Mouse (Mus musculus) hindbrain, embryonic 16.5 days (tissue): ENCODE measurements around the gene F830045P16Rik. TPM values are rescaled to one million over a fixed set of nuclear protein-coding genes. Genes with fewer than 3 reads are reported as not detected.
A peak's percentile ranks its signal among the peaks of the same experiment; 100 is the strongest.

ENCODE experiments used
- ATAC-seq: fragments of 200-750 bp; cut with Nextera tagmentation; 2 replicates; pipeline ENCODE4 v1.8.0; 2017; ENCODE audit warnings: moderate TSS enrichment, moderate library complexity
- H3K27ac ChIP-seq: fragments of 300-500 bp; sonication (generic); 2 replicates; pipeline ENCODE4 v1.5.1; 2014; ENCODE audit warnings: low read depth, mild to moderate bottlenecking, control low read depth, low read length, moderate library complexity
- H3K27me3 ChIP-seq: fragments of 300-500 bp; sonication (generic); replicated peaks from 2 replicates; pipeline ENCODE4 v1.6.1; 2014; ENCODE audit warnings: low read length; ENCODE audit not compliant: control insufficient read depth, insufficient read depth
- H3K36me3 ChIP-seq: fragments of 300-500 bp; sonication (generic); 2 replicates; pipeline ENCODE4 v1.6.1; 2014; ENCODE audit warnings: mild to moderate bottlenecking, low read length, moderate library complexity, mixed read lengths; ENCODE audit not compliant: control insufficient read depth, insufficient read depth
- H3K4me1 ChIP-seq: fragments of 300-500 bp; sonication (generic); 2 replicates; pipeline ENCODE4 v1.6.1; 2014; ENCODE audit warnings: low read depth, low read length; ENCODE audit not compliant: control insufficient read depth, insufficient read depth
- H3K4me2 ChIP-seq: fragments of 300-500 bp; sonication (generic); 2 replicates; pipeline ENCODE4 v1.6.1; 2014; ENCODE audit warnings: mild to moderate bottlenecking, low read length, control low read depth, moderate library complexity
- H3K4me3 ChIP-seq: fragments of 300-500 bp; sonication (generic); 2 replicates; pipeline ENCODE4 v1.5.1; 2014; ENCODE audit warnings: mild to moderate bottlenecking, low read length, control low read depth, moderate library complexity
- H3K9ac ChIP-seq: fragments of 300-500 bp; sonication (generic); 2 replicates; pipeline ENCODE4 v1.6.1; 2014; ENCODE audit warnings: low read depth, mild to moderate bottlenecking, control low read depth, low read length, moderate library complexity
- H3K9me3 ChIP-seq: fragments of 300-500 bp; sonication (generic); 2 replicates; pipeline ENCODE4 v1.6.1; 2014; ENCODE audit warnings: mild to moderate bottlenecking, low read length, moderate library complexity; ENCODE audit not compliant: control insufficient read depth
- WGBS: fragments of 180-500 bp; shearing (Covaris S2); extraction: QIAGEN DNeasy Blood & Tissue Kit; methylation state at CpG from one replicate; pipeline ENCODE4 v1.1.7; 2014; 5-methylcytosine and 5-hydroxymethylcytosine counted together
- polyA plus RNA-seq: library from polyadenylated mRNA; unstranded; fragments of >200 nt; fragmentation: Nextera tagmentation; extraction: Ambion mirVana; gene quantifications from 2 replicates; pipeline ENCODE4 v1.2.1, GENCODE M21; 2015

The F830045P16Rik gene
- polyA plus RNA-seq, 1 experiment from 2014 or later, result not detected

- Histone ChIP-seq H3K4me1 (peaks cover 22% of the 10 kb centered on the region), H3K4me2 (peak overlapping the region; percentile 57), H3K27me3 (no peaks in the 10 kb centered on the region), H3K27ac (peak overlapping the region; percentile 74), H3K36me3 (no peaks in the 10 kb centered on the region), H3K9ac (peak overlapping the region; percentile 52), H3K9me3 (no peaks in the 10 kb centered on the region), H3K4me3 (no peak overlapping the region; the same call in 1 of the 2 replicates)
- 9% methylated on average over 4 of the region's 4 CpGs for WGBS
- ATAC-seq, result no peak
These were observed 37.4 kb upstream of the F830045P16Rik start for GRCm38 (mm10) chr2:129573701-129574273.

- peaks cover 12% of the 10 kb centered on the region for H3K4me1 ChIP-seq
- H3K4me3 ChIP-seq, result no peak overlapping the region
- no peak overlapping the region for H3K4me2 ChIP-seq
- WGBS, result 87% methylated on average over 5 of the region's 5 CpGs
- H3K36me3 ChIP-seq, result no peaks in the 10 kb centered on the region
- H3K27me3 ChIP-seq, result no peaks in the 10 kb centered on the region
- H3K27ac ChIP-seq, result no peak overlapping the region
- ATAC-seq, result no peak
- H3K9me3 ChIP-seq, result no peaks in the 10 kb centered on the region
- no peak overlapping the region for H3K9ac ChIP-seq
These were observed 33.2 kb upstream of the F830045P16Rik start for GRCm38 (mm10) chr2:129569556-129569955.

GRCm38 (mm10) chr2:129569120-129569519 is 32.7 kb upstream of the F830045P16Rik start:
- WGBS, result 87% methylated on average over 7 of the region's 7 CpGs
- Histone ChIP-seq H3K4me1 (peaks cover 7% of the 10 kb centered on the region), H3K36me3 (no peaks in the 10 kb centered on the region), H3K9ac (no peak overlapping the region), H3K4me2 (no peak overlapping the region), H3K9me3 (no peaks in the 10 kb centered on the region), H3K4me3 (no peak overlapping the region), H3K27ac (no peak overlapping the region), H3K27me3 (no peaks in the 10 kb centered on the region)
- no peak for ATAC-seq

- Histone ChIP-seq H3K4me1 (no peaks in the 10 kb centered on the region), H3K27ac (peak overlapping the region; percentile 57), H3K27me3 (no peaks in the 10 kb centered on the region), H3K9ac (no peak overlapping the region), H3K36me3 (no peaks in the 10 kb centered on the region), H3K4me2 (no peak overlapping the region), H3K4me3 (no peak overlapping the region), H3K9me3 (no peaks in the 10 kb centered on the region)
- peak; percentile 73; the same call in 1 of the 2 replicates for ATAC-seq
- WGBS, result 52% methylated on average over 5 of the region's 5 CpGs
These were observed 27.7 kb upstream of the F830045P16Rik start for GRCm38 (mm10) chr2:129563944-129564709.

GRCm38 (mm10) chr2:129561796-129562195 is 25.4 kb upstream of the F830045P16Rik start:
- Histone ChIP-seq H3K4me2 (no peak overlapping the region), H3K4me1 (no peaks in the 10 kb centered on the region; the same call in 1 of the 2 replicates), H3K9ac (no peak overlapping the region), H3K4me3 (no peak overlapping the region), H3K27ac (no peak overlapping the region), H3K36me3 (no peaks in the 10 kb centered on the region), H3K9me3 (no peaks in the 10 kb centered on the region), H3K27me3 (no peaks in the 10 kb centered on the region)
- WGBS, result 62% methylated on average over 3 of the region's 3 CpGs
- ATAC-seq, result no peak

- H3K9me3 ChIP-seq, result no peaks in the 10 kb centered on the region
- H3K4me3 ChIP-seq, result no peak overlapping the region
- ATAC-seq, result no peak
- no peaks in the 10 kb centered on the region for H3K27me3 ChIP-seq
- H3K27ac ChIP-seq, result no peak overlapping the region
- no peaks in the 10 kb centered on the region for H3K36me3 ChIP-seq
- H3K4me2 ChIP-seq, result no peak overlapping the region
- no peak overlapping the region for H3K9ac ChIP-seq
- H3K4me1 ChIP-seq, result no peaks in the 10 kb centered on the region; the same call in 1 of the 2 replicates
- 84% methylated on average over 3 of the region's 3 CpGs for WGBS
These were observed 22.4 kb upstream of the F830045P16Rik start for GRCm38 (mm10) chr2:129558875-129559219.

- H3K4me2 ChIP-seq, result no peak overlapping the region
- no peak for ATAC-seq
- H3K4me1 ChIP-seq, result no peaks in the 10 kb centered on the region; the same call in 1 of the 2 replicates
- H3K27me3 ChIP-seq, result no peaks in the 10 kb centered on the region
- no peak overlapping the region for H3K27ac ChIP-seq
- no peak overlapping the region for H3K4me3 ChIP-seq
- no peaks in the 10 kb centered on the region for H3K36me3 ChIP-seq
- no peaks in the 10 kb centered on the region for H3K9me3 ChIP-seq
- WGBS, result 61% methylated on average over 12 of the region's 12 CpGs
- no peak overlapping the region for H3K9ac ChIP-seq
These were observed 21.8 kb upstream of the F830045P16Rik start for GRCm38 (mm10) chr2:129558008-129558874.

GRCm38 (mm10) chr2:129556081-129556480 is 19.7 kb upstream of the F830045P16Rik start:
- no peak overlapping the region for H3K4me2 ChIP-seq
- no peaks in the 10 kb centered on the region for H3K9me3 ChIP-seq
- H3K9ac ChIP-seq, result no peak overlapping the region
- no peak overlapping the region for H3K27ac ChIP-seq
- 0 out of 2 replicates have a peak, but pooled peaks have one; percentile 58 for ATAC-seq
- no peak overlapping the region for H3K4me3 ChIP-seq
- no peaks in the 10 kb centered on the region for H3K36me3 ChIP-seq
- WGBS, result 53% methylated on average over 6 of the region's 6 CpGs
- H3K4me1 ChIP-seq, result no peaks in the 10 kb centered on the region; the same call in 1 of the 2 replicates
- no peaks in the 10 kb centered on the region for H3K27me3 ChIP-seq

GRCm38 (mm10) chr2:129550781-129551180 is 14.4 kb upstream of the F830045P16Rik start:
- Histone ChIP-seq H3K27me3 (no peaks in the 10 kb centered on the region), H3K4me2 (no peak overlapping the region), H3K36me3 (no peaks in the 10 kb centered on the region), H3K4me1 (peaks cover 2% of the 10 kb centered on the region; the same call in 1 of the 2 replicates), H3K9me3 (no peaks in the 10 kb centered on the region), H3K4me3 (no peak overlapping the region), H3K9ac (no peak overlapping the region), H3K27ac (no peak overlapping the region)
- ATAC-seq, result no peak
- 55% methylated on average over 2 of the region's 2 CpGs for WGBS
